Mouse (Mus musculus) kidney, postnatal 0 days (tissue): Measurements from ENCODE around the gene Rfc5. TPM values are rescaled to one million over a fixed set of nuclear protein-coding genes. Genes with fewer than 3 reads are reported as not detected.
"Not testable (repeated sequence)": the region's sequence is repeated elsewhere in the genome, so short reads cannot be mapped to it uniquely, and the experiment has no call there.

ENCODE experiments used
- ATAC-seq: fragments of 200-750 bp; cut with Nextera tagmentation; replicated peaks from 2 replicates; pipeline ENCODE4 v1.8.0; 2017; ENCODE audit warnings: low read depth, moderate number of reproducible peaks, moderate TSS enrichment, moderate library complexity; ENCODE audit not compliant: low FRiP score
- DNase-seq: peaks from one replicate; pipeline ENCODE4 v3.0.0-alpha.2; 2016; ENCODE audit warnings: low spot score
- H3K27ac ChIP-seq: fragments of 300-500 bp; sonication (generic); 2 replicates; pipeline ENCODE4 v1.5.1; 2014; ENCODE audit warnings: mild to moderate bottlenecking
- H3K27me3 ChIP-seq: fragments of 300-500 bp; sonication (generic); 2 replicates; pipeline ENCODE4 v1.6.1; 2014; ENCODE audit warnings: low read length, mixed read lengths; ENCODE audit not compliant: insufficient read depth
- H3K36me3 ChIP-seq: fragments of 300-500 bp; sonication (generic); 2 replicates; pipeline ENCODE4 v1.6.1; 2014; ENCODE audit warnings: low read length, mixed read lengths; ENCODE audit not compliant: insufficient read depth
- H3K4me1 ChIP-seq: fragments of 300-500 bp; sonication (generic); replicated peaks from 2 replicates; pipeline ENCODE4 v1.6.1; 2014; ENCODE audit warnings: antibody characterized with exemption, low read length, mixed read lengths; ENCODE audit not compliant: insufficient read depth
- H3K4me2 ChIP-seq: fragments of 300-500 bp; sonication (generic); 2 replicates; pipeline ENCODE4 v1.6.1; 2014; ENCODE audit warnings: mild to moderate bottlenecking, low read length, moderate library complexity, mixed read lengths
- H3K4me3 ChIP-seq: fragments of 300-500 bp; sonication (generic); replicated peaks from 2 replicates; pipeline ENCODE4 v1.5.1; 2014; ENCODE audit warnings: low read depth, low read length
- H3K9ac ChIP-seq: fragments of 300-500 bp; sonication (generic); 2 replicates; pipeline ENCODE4 v1.6.1; 2014; ENCODE audit warnings: low read depth, low read length
- H3K9me3 ChIP-seq: fragments of 300-500 bp; sonication (generic); replicated peaks from 2 replicates; pipeline ENCODE4 v1.6.1; 2016; ENCODE audit warnings: low read length, inconsistent platforms, mixed read lengths
- CTCF ChIP-seq: IDR thresholded peaks from 2 replicates; pipeline ENCODE4 v1.5.1; 2016; ENCODE audit warnings: antibody characterized with exemption, low read depth, mild to moderate bottlenecking, moderate library complexity
- WGBS: fragments of 180-500 bp; shearing (Covaris S2); extraction: QIAGEN DNeasy Blood & Tissue Kit; methylation state at CpG from one replicate; pipeline ENCODE4 v1.1.7; 2014; 5-methylcytosine and 5-hydroxymethylcytosine counted together
- polyA plus RNA-seq: library from polyadenylated mRNA; unstranded; fragments of >200 nt; fragmentation: Nextera tagmentation; extraction: Ambion mirVana; gene quantifications from 2 replicates; pipeline ENCODE4 v1.2.1, GENCODE M21; 2015

Rfc5 gene
- polyA plus RNA-seq, 1 experiment from 2014 or later, result 54.7 TPM

GRCm38 (mm10) chr5:117413507-117414501 lies 25.0 kb upstream of the Rfc5 start, which contains the start of gene Ksr2:
Ksr2 (plus strand) TSS chr5:117414000.
- under 1% methylated on average over 88 of the region's 89 CpGs for WGBS
- no peak for TF ChIP-seq CTCF
- peak within 1 kb of the TSS; percentile 66 for H3K27ac ChIP-seq

GRCm38 (mm10) chr5:117409369-117409768 lies 20.5 kb upstream of the Rfc5 start:
- no peak overlapping the region for H3K4me2 ChIP-seq
- no peaks in the 10 kb centered on the region; the same call in none of the 2 replicates for H3K27me3 ChIP-seq
- H3K4me1 ChIP-seq, result no peaks in the 10 kb centered on the region; the same call in 1 of the 2 replicates
- DNase-seq (no peak), ATAC-seq (no peak)
- TF ChIP-seq CTCF, result no peak
- H3K36me3 ChIP-seq, result no peaks in the 10 kb centered on the region
- H3K4me3 ChIP-seq, result no peak overlapping the region
- whole genome bisulfite sequencing, result 66% methylated on average over 6 of the region's 6 CpGs
- no peak overlapping the region for H3K27ac ChIP-seq
- no peaks in the 10 kb centered on the region for H3K9me3 ChIP-seq
- H3K9ac ChIP-seq, result no peak overlapping the region

More at GRCm38 (mm10) chr5:117413507-117414501, 25.0 kb upstream of the Rfc5 start, which contains the start of gene Ksr2:
- Histone ChIP-seq H3K4me2 (peak within 1 kb of the TSS; percentile 93), H3K9me3 (no peaks in the 10 kb centered on the region), H3K4me1 (no peaks in the 10 kb centered on the region; the same call in 1 of the 2 replicates), H3K9ac (peak within 1 kb of the TSS; percentile 59), H3K4me3 (peak within 1 kb of the TSS; percentile 62), H3K36me3 (no peaks in the 10 kb centered on the region), H3K27me3 (peaks cover 3% of the 10 kb centered on the region)
- DNase-seq (peak; percentile 50), ATAC-seq (peak; percentile 83)

- H3K27ac ChIP-seq, result no peak overlapping the region
- no peaks in the 10 kb centered on the region for H3K36me3 ChIP-seq
- H3K4me3 ChIP-seq, result no peak overlapping the region
- no peak overlapping the region for H3K4me2 ChIP-seq
- 42% methylated on average over 4 of the region's 4 CpGs for WGBS
- H3K4me1 ChIP-seq, result no peaks in the 10 kb centered on the region; the same call in 1 of the 2 replicates
- no peaks in the 10 kb centered on the region; the same call in 1 of the 2 replicates for H3K27me3 ChIP-seq
- no peak overlapping the region for H3K9ac ChIP-seq
- ATAC-seq (no peak), DNase-seq (peak; percentile 25)
- peak; percentile 68 for TF ChIP-seq CTCF
- no peaks in the 10 kb centered on the region for H3K9me3 ChIP-seq
Measured at GRCm38 (mm10) chr5:117408216-117408615, 19.4 kb upstream of the Rfc5 start.

GRCm38 (mm10) chr5:117404671-117405070 lies 15.8 kb upstream of the Rfc5 start:
- not testable (repeated sequence) for H3K4me1 ChIP-seq, H3K27me3 ChIP-seq, H3K9me3 ChIP-seq, H3K4me2 ChIP-seq, H3K9ac ChIP-seq, H3K27ac ChIP-seq, H3K36me3 ChIP-seq, DNase-seq, H3K4me3 ChIP-seq, ATAC-seq
- WGBS, result 70% methylated on average over 2 of the region's 2 CpGs

- no peak overlapping the region for H3K4me3 ChIP-seq
- H3K4me2 ChIP-seq, result no peak overlapping the region
- TF ChIP-seq CTCF, result no peak
- no peaks in the 10 kb centered on the region for H3K4me1 ChIP-seq
- no peaks in the 10 kb centered on the region for H3K27me3 ChIP-seq
- DNase-seq (no peak), ATAC-seq (no peak)
- H3K36me3 ChIP-seq, result no peaks in the 10 kb centered on the region
- 84% methylated on average over 8 of the region's 8 CpGs for WGBS
- H3K27ac ChIP-seq, result no peak overlapping the region
- H3K9ac ChIP-seq, result no peak overlapping the region
- H3K9me3 ChIP-seq, result no peaks in the 10 kb centered on the region
Measured at GRCm38 (mm10) chr5:117403609-117404008, 14.8 kb upstream of the Rfc5 start.

- Histone ChIP-seq H3K27me3 (no peaks in the 10 kb centered on the region), H3K36me3 (no peaks in the 10 kb centered on the region), H3K4me2 (no peak overlapping the region), H3K9me3 (no peaks in the 10 kb centered on the region), H3K9ac (no peak overlapping the region), H3K27ac (no peak overlapping the region), H3K4me1 (no peaks in the 10 kb centered on the region), H3K4me3 (no peak overlapping the region)
- no peak for TF ChIP-seq CTCF
- DNase-seq (no peak), ATAC-seq (no peak)
- 78% methylated on average over 9 of the region's 9 CpGs for WGBS
Measured at GRCm38 (mm10) chr5:117399281-117399680, 10.4 kb upstream of the Rfc5 start.
